Mouse (Mus musculus) urinary bladder, postnatal 36 days (tissue): ENCODE results near the gene Myo1e.
A peak's percentile ranks its signal among the peaks of the same experiment; 100 is the strongest.

ENCODE experiments used
- DNase-seq, 2 experiments: peaks; one replicate each; pipeline ENCODE4 v3.0.0; 2022; ENCODE audit warnings: low spot score in 2 of 2, mixed read lengths in 1 of 2

Gene Myo1e

GRCm38 (mm10) chr9:70207151-70207831 is at the start of gene Myo1e:
Gene Myo1e (plus strand): TSS chr9:70207350.
- DNase-seq: peak; percentile 88 to 90

- DNase-seq: no peak
These were observed 47.1 kb upstream of the Myo1e start for GRCm38 (mm10) chr9:70160071-70160470.

- DNase-seq: no peak
These were observed 38.2 kb upstream of the Myo1e start for GRCm38 (mm10) chr9:70168973-70169372.

GRCm38 (mm10) chr9:70174291-70174848 is 32.8 kb upstream of the Myo1e start:
- DNase-seq: no peak

- no peak for DNase-seq
These were observed 32.3 kb upstream of the Myo1e start for GRCm38 (mm10) chr9:70174896-70175295.

GRCm38 (mm10) chr9:70176291-70176690 is 30.9 kb upstream of the Myo1e start:
- no peak for DNase-seq

GRCm38 (mm10) chr9:70181719-70182118 is 25.4 kb upstream of the Myo1e start:
- DNase-seq: no peak

GRCm38 (mm10) chr9:70182639-70183038 is 24.5 kb upstream of the Myo1e start:
- no peak for DNase-seq

GRCm38 (mm10) chr9:70192336-70192735 is 14.8 kb upstream of the Myo1e start:
- no peak for DNase-seq

- DNase-seq: no peak
These were observed 12.5 kb upstream of the Myo1e start for GRCm38 (mm10) chr9:70194622-70195021.

GRCm38 (mm10) chr9:70196956-70197659 is 10.0 kb upstream of the Myo1e start:
- no peak for DNase-seq

GRCm38 (mm10) chr9:70197992-70198391 is 9.2 kb upstream of the Myo1e start:
- DNase-seq: no peak

- DNase-seq: peak in 1 of 2 experiments; percentile 38
These were observed 4.4 kb upstream of the Myo1e start for GRCm38 (mm10) chr9:70202753-70203152.

GRCm38 (mm10) chr9:70203267-70204076 is 3.7 kb upstream of the Myo1e start:
- DNase-seq: no peak

- peak; percentile 19 to 33 for DNase-seq
These were observed 901 bp downstream of the Myo1e start for GRCm38 (mm10) chr9:70207981-70208521.

GRCm38 (mm10) chr9:70208751-70209150 is 1.6 kb downstream of the Myo1e start:
- no peak for DNase-seq

- peak; percentile 28 to 57 for DNase-seq
These were observed 2.3 kb downstream of the Myo1e start for GRCm38 (mm10) chr9:70209296-70210049.

- no peak for DNase-seq
These were observed 4.5 kb downstream of the Myo1e start for GRCm38 (mm10) chr9:70211638-70212037.

GRCm38 (mm10) chr9:70216517-70216916 is 9.4 kb downstream of the Myo1e start:
- DNase-seq: no peak

- DNase-seq: no peak
These were observed 12.3 kb downstream of the Myo1e start for GRCm38 (mm10) chr9:70219295-70219931.
